Comparison of ENCODE assay signal across 8 mouse cellular contexts in genomic region chr1:33757491-33758041, GRCm38 (mm10). TPM values are rescaled to one million over a fixed set of nuclear protein-coding genes. Genes with fewer than 3 reads are reported as not detected.
DNase-seq lines count a peak whose midpoint lies in the region; ATAC-seq and TF ChIP-seq lines count a peak whose summit lies in the region.

Gene Bag2, minus strand, starts transcription at chr1:33757795.

- no peaks in the 10 kb centered on the region for H3K36me3 ChIP-seq in hindbrain, embryonic 11.5 days (ENCODE audit: control insufficient read depth, insufficient read depth, low read length)

- peak; percentile 15 for TF ChIP-seq CTCF in left cerebral cortex, adult 2 months (IDR thresholded peaks at IDR 0.05)

- no peaks in the 10 kb centered on the region for H3K27me3 ChIP-seq in hindbrain, embryonic 11.5 days (ENCODE audit: control insufficient read depth, insufficient read depth, low read length)

- peak within 1 kb of the TSS; percentile 96 for H3K4me2 ChIP-seq in hindbrain, embryonic 11.5 days (replicated peaks; ENCODE audit: low read depth, low read length)

- peak; percentile 76 for DNase-seq in Muller cell, postnatal 12 days (ENCODE audit: inconsistent ontology term)
- peak; percentile 70 for DNase-seq in cerebellum, adult 9-10 months
- peak in 1 of 2 experiments; percentile 47 for DNase-seq in frontal cortex, adult 2 months (ENCODE audit: extremely low spot score in 1 of 2, low spot score in 1 of 2)
- DNase-seq in hindbrain, embryonic 11.5 days (ENCODE audit: low spot score), result peak; percentile 77
- DNase-seq in left cerebral cortex, adult 2 months (ENCODE audit: extremely low spot score in 1 of 2, low spot score in 2 of 2), result peak; percentile 66 to 70
- DNase-seq in right cerebral cortex, postnatal 10 days (ENCODE audit: low spot score in 2 of 2), result peak; percentile 62 to 66
- DNase-seq in urinary bladder, postnatal 25 days (ENCODE audit: low spot score), result peak; percentile 65

- H3K9me3 ChIP-seq in hindbrain, embryonic 11.5 days (ENCODE audit: control insufficient read depth, low read length), result no peaks in the 10 kb centered on the region

- WGBS in hindbrain, embryonic 11.5 days, result under 1% methylated on average over 60 of the region's 61 CpGs

- H3K4me3 ChIP-seq in hindbrain, embryonic 11.5 days (ENCODE audit: low read depth, low read length), result peak within 1 kb of the TSS; percentile 60
- H3K4me3 ChIP-seq in left cerebral cortex, adult 2 months, result peak within 1 kb of the TSS; percentile 93

- peak within 1 kb of the TSS; percentile 30; the same call in 1 of the 2 replicates for H3K27ac ChIP-seq in hindbrain, embryonic 11.5 days (ENCODE audit: low read depth, low read length)
- H3K27ac ChIP-seq in left cerebral cortex, adult 2 months, result peak within 1 kb of the TSS; percentile 89

- peak within 1 kb of the TSS; percentile 85 for H3K9ac ChIP-seq in hindbrain, embryonic 11.5 days (ENCODE audit: low read depth, low read length)

- intact Hi-C loops in left cerebral cortex, adult 2 months (cut with DNase I), result loop anchor here (5.0 kb wide), 1 partner anchor 205 kb away; no protein-coding TSS in a partner anchor

- ATAC-seq in hindbrain, embryonic 11.5 days (ENCODE audit: low FRiP score), result peak; percentile 88
- peak; percentile 81 for ATAC-seq in megakaryocyte, adult 5-6 weeks (ENCODE audit: poor library complexity, severe bottlenecking)

- no peaks in the 10 kb centered on the region; the same call in 1 of the 2 replicates for H3K4me1 ChIP-seq in hindbrain, embryonic 11.5 days (replicated peaks; ENCODE audit: control insufficient read depth, insufficient read depth, low read length)

RNA-seq across cellular contexts. Expression of gene Bag2, which starts in this region (rescaled TPM):
- polyA plus RNA-seq in frontal cortex, adult 2 months (2012; rRNA removed), result 14.6 and 14.8 TPM in 2 replicates
- 27.0 and 28.4 TPM in 2 replicates for polyA plus RNA-seq in hindbrain, embryonic 11.5 days (2014; fragmentation: Nextera tagmentation; extraction: Ambion mirVana)
- total RNA-seq in left cerebral cortex, adult 2 months (2021), result 10 to 100 TPM; 11.6 to 12.9 TPM
- 0.49 and 2.1 TPM in 2 replicates for total RNA-seq in megakaryocyte, adult 5-6 weeks (2015)
- total RNA-seq in megakaryocyte, adult 5-6 weeks (2017), result 1.2 and 1.3 TPM in 2 replicates

Comparison
In these comparisons a context has a peak if more than half of its experiments do, and no peak if none do; other contexts are left out.
1. RNA of gene Bag2 (total RNA-seq): 11.6 to 12.9 TPM in left cerebral cortex, adult 2 months; 0.49 to 2.1 TPM in megakaryocyte, adult 5-6 weeks; every median in the first group is over 4 times any median in the second.